11 mouse cellular contexts compared by ENCODE assay signal in genomic region chr7:68667215-68667614, GRCm38 (mm10).
DNase-seq lines count a peak whose midpoint lies in the region; ATAC-seq and TF ChIP-seq lines count a peak whose summit lies in the region.
"Had no signal": no experiment of that assay in that cellular context is flagged by ENCODE, and none has a peak within 500 bp of the region (broad histone marks: within the 10 kb centered on the region; RNA-seq: fewer than 3 reads in every experiment).

No protein-coding gene starts in this region.

- H3K4me2 ChIP-seq in intestine, postnatal 0 days (replicated peaks; ENCODE audit: low read depth): no peak overlapping the region
- no peak overlapping the region for H3K4me2 ChIP-seq in intestine, embryonic 16.5 days (ENCODE audit: low read depth, low read length)
- H3K4me2 ChIP-seq: intestine, embryonic 15.5 days; lung, embryonic 15.5 days had no signal

- peak; percentile 82 for TF ChIP-seq CTCF in intestine, postnatal 0 days (IDR thresholded peaks at IDR 0.05; ENCODE audit: low read depth)

- H3K27me3 ChIP-seq in intestine, postnatal 0 days (replicated peaks; ENCODE audit: control insufficient read depth, insufficient read depth, low read length): no peaks in the 10 kb centered on the region
- H3K27me3 ChIP-seq in intestine, embryonic 16.5 days (replicated peaks; ENCODE audit: control insufficient read depth, insufficient read depth, low read length): no peaks in the 10 kb centered on the region
- H3K27me3 ChIP-seq: intestine, embryonic 15.5 days; lung, embryonic 15.5 days had no signal

- DNase-seq in CD4-positive, CD25-positive, alpha-beta regulatory T cell, adult 2 months (ENCODE audit: low read depth, low spot score): peak; percentile 17
- DNase-seq in ES-CJ7 (ENCODE audit: low read depth, low spot score) (peak; percentile 22), adipocyte (ENCODE audit: low spot score) (no peak)
- peak; percentile 11 to 67 for DNase-seq in kidney, postnatal 36 days
- DNase-seq in spleen, postnatal 14 days (ENCODE audit: low spot score in 2 of 2): no peak
- DNase-seq: thymus, postnatal 4 days had no signal

- H3K9ac ChIP-seq in intestine, postnatal 0 days (ENCODE audit: low read depth, low read length): no peak overlapping the region
- no peak overlapping the region for H3K9ac ChIP-seq in intestine, embryonic 16.5 days (ENCODE audit: low read depth, low read length)
- H3K9ac ChIP-seq: intestine, embryonic 15.5 days; lung, embryonic 15.5 days had no signal

- H3K27ac ChIP-seq in intestine, postnatal 0 days (ENCODE audit: low read depth, low read length): no peak overlapping the region
- H3K27ac ChIP-seq in intestine, embryonic 16.5 days (ENCODE audit: low read length): no peak overlapping the region
- H3K27ac ChIP-seq: intestine, embryonic 15.5 days; lung, embryonic 15.5 days had no signal

- ATAC-seq in CD4-positive, CD25-positive, alpha-beta regulatory T cell, adult 4 months: no peak
- ATAC-seq in intestine, postnatal 0 days: no peak
- no peak; the same call in 1 of the 2 replicates for ATAC-seq in intestine, embryonic 16.5 days
- ATAC-seq: intestine, embryonic 15.5 days had no signal

- H3K4me3 ChIP-seq in intestine, postnatal 0 days (ENCODE audit: low read depth, low read length): no peak overlapping the region
- no peak overlapping the region for H3K4me3 ChIP-seq in intestine, embryonic 16.5 days (ENCODE audit: low read length)
- H3K4me3 ChIP-seq: intestine, embryonic 15.5 days; lung, embryonic 15.5 days had no signal

- H3K9me3 ChIP-seq in intestine, postnatal 0 days (ENCODE audit: control insufficient read depth): no peaks in the 10 kb centered on the region
- H3K9me3 ChIP-seq in intestine, embryonic 16.5 days (ENCODE audit: control insufficient read depth, low read length): no peaks in the 10 kb centered on the region
- H3K9me3 ChIP-seq: intestine, embryonic 15.5 days; lung, embryonic 15.5 days had no signal

- H3K36me3 ChIP-seq in intestine, postnatal 0 days (ENCODE audit: control insufficient read depth, insufficient read depth): no peaks in the 10 kb centered on the region
- no peaks in the 10 kb centered on the region for H3K36me3 ChIP-seq in intestine, embryonic 16.5 days (ENCODE audit: control insufficient read depth, insufficient read depth, low read length)
- H3K36me3 ChIP-seq: intestine, embryonic 15.5 days; lung, embryonic 15.5 days had no signal

- 40% methylated on average over 4 of the region's 4 CpGs for WGBS in intestine, postnatal 0 days
- WGBS in intestine, embryonic 16.5 days: 51% methylated on average over 4 of the region's 4 CpGs

- H3K4me1 ChIP-seq in intestine, postnatal 0 days (replicated peaks; ENCODE audit: control insufficient read depth, insufficient read depth, low read length): no peaks in the 10 kb centered on the region
- H3K4me1 ChIP-seq in intestine, embryonic 16.5 days (ENCODE audit: control insufficient read depth, insufficient read depth, low read length): no peaks in the 10 kb centered on the region
- H3K4me1 ChIP-seq: intestine, embryonic 15.5 days; lung, embryonic 15.5 days had no signal

Comparison
In these comparisons a context has a peak if more than half of its experiments do, and no peak if none do; other contexts are left out.
1. DNase-seq: peak in CD4-positive, CD25-positive, alpha-beta regulatory T cell, adult 2 months (single experiment), ES-CJ7 (single experiment) and kidney, postnatal 36 days (2 of 2); none in spleen, postnatal 14 days (0 of 2) and adipocyte (single experiment).